Mouse (Mus musculus): ENCODE data around the gene Slc39a2.
"Not testable (repeated sequence)": the region's sequence is repeated elsewhere in the genome, so short reads cannot be mapped to it uniquely, and the experiment has no call there.

Gene Slc39a2

GRCm38 (mm10) chr14:51892191-51892939, at the start of gene Slc39a2:
Gene Slc39a2 (plus strand): TSS chr14:51892889.
- DNase-seq (ENCODE audit: low spot score in 2 of 2): no peak

- no peak for DNase-seq (ENCODE audit: low spot score in 2 of 2)
Observed at GRCm38 (mm10) chr14:51843882-51844281, 48.8 kb upstream of the Slc39a2 start.

DNA sequence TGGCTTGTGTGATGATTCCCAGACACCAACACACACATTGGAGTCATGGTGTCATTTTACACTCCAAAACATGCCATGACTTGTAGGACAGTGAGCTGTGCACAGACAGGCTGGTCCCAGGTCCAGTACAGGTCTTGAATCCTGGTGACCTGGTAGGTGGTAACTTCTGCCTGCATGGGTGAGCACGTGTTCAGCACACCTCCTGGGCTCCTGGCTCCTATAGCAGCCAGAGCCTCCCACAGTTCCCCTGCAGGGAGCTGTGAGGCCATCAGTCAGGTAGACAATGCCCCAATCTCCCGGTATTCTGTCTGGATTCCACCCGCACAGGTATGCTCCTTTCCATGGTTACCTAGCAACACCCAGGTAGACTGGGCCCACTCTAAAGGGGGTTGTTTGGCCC, 46.1 kb upstream of the Slc39a2 start:
- DNase-seq (ENCODE audit: low spot score in 2 of 2): no peak

DNA sequence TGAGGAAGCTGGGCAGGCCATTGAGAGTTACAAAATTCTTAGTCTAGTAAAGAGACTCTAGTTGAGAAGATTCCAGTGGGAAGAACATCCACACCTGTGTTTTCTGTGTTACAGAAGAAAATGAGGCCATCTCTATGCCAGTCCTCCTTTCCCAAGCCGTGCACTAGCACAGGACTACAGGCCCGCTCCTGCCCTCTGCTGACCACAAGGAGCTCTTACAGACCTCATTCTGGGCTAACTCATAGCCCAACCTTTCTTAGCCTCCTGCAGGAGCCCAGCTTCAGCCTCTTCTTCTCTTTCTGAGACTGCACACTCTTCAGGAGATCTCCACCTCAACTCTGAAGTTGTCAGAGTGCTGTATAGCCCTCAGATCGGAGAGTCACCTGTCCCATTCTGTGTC, 41.7 kb upstream of the Slc39a2 start:
- not testable (repeated sequence) for DNase-seq (ENCODE audit: low spot score in 2 of 2)

GRCm38 (mm10) chr14:51853399-51853798, 39.3 kb upstream of the Slc39a2 start, which contains the start of gene Ear6:
Gene Ear6 (plus strand): TSS chr14:51853699.
- DNase-seq (ENCODE audit: low spot score in 2 of 2): no peak

- DNase-seq (ENCODE audit: low spot score in 2 of 2): not testable (repeated sequence)
Observed at GRCm38 (mm10) chr14:51855280-51855679, 37.4 kb upstream of the Slc39a2 start.

DNA sequence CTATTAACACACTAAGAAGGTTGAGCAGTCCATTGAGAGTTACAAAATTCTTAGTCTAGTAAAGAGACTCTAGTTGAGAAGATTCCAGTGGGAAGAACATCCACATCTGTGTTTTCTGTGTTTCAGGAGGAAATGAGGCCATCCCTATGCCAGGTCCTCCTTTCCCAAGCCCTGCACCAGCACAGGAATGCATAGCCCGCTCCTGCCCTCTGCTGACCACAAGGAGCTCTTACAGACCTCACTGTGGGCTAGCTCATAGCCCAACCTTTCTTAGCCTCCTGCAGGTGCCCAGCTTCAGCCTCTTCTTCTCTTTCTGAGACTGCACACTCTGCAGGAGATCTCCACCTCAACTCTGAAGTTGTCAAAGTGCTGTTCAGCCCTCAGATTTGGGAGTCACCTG, 29.1 kb upstream of the Slc39a2 start:
- not testable (repeated sequence) for DNase-seq (ENCODE audit: low spot score in 2 of 2)

DNA sequence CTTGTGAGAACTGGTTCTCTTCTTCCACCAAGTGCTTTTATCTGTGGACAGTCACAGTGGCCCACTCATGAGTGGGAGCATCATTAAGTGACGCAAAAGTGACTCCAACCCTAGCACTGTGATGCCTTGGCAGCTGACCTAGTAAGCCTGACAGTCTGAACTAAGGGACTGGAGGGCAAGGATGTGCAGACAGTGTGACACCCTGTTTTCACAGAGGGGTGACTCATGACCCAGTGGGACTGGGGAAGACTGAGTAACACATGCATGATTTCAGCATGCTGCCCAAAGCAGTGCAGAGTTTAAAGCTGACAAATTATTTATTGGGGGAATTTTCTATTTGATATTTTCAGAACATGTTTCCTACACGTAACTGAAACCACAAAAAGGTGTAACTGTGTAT, 21.9 kb upstream of the Slc39a2 start:
- no peak for DNase-seq (ENCODE audit: low spot score in 2 of 2)

- DNase-seq (ENCODE audit: low spot score in 2 of 2): no peak
Observed at GRCm38 (mm10) chr14:51871741-51872140, 20.9 kb upstream of the Slc39a2 start.

- no peak for DNase-seq (ENCODE audit: low spot score in 2 of 2)
Observed at GRCm38 (mm10) chr14:51877517-51877916, 15.2 kb upstream of the Slc39a2 start.

DNA sequence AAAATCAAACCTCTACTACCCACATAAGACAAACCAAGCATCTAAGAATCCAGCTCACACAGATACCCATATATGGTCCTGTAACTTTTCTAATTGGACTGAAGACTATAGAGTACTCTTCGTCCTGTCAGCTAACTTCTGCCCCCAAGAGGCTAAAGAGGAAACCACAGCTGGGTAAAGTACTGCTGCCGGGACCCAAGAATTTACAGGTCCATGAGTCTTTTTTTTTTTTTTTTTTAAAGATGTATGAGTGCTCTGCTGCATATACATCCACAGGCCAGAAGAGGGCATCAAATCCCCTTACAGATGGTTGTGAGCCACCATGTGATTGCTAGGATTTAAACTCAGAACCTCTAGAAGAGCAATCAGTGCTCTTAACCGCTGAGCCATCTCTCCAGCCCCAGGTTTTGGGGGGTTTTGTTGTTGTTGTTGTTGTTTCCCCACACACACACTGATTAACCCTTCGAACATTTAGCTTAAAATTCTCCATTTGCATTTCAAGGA, 9.1 kb upstream of the Slc39a2 start:
- DNase-seq (ENCODE audit: low spot score in 2 of 2): peak in 1 of 2 experiments; percentile 66

DNA sequence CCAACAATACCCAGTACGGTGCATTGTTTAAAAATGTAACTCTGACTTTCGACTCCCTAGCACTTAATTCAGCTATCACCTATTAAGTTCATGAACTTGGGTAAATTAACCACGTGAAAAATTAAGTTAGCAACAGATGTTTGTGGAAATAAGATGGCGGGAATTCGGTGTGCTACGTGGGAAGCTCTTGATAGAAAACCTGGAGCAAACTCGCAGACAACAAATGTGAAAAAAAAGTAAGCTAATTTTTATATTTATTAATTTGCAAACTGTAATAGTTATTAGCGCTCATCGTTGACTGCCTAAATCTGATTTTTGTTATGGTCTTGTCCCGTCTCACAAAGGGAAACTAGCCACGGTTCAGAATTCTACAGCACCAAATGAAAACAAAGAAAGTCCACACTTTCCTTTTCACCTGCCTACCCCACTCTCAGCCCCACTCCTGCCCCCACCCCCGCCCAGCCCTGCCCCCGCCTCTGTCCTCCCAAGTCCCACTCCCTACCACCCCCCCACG, 8.6 kb upstream of the Slc39a2 start:
- DNase-seq (ENCODE audit: low spot score in 2 of 2): no peak

GRCm38 (mm10) chr14:51884598-51885331, 7.9 kb upstream of the Slc39a2 start, which contains the start of gene Mettl17:
Gene Mettl17 (plus strand): TSS chr14:51884842.
- peak; percentile 82 to 93 for DNase-seq (ENCODE audit: low spot score in 2 of 2)

GRCm38 (mm10) chr14:51886051-51886450, 6.6 kb upstream of the Slc39a2 start:
- no peak for DNase-seq (ENCODE audit: low spot score in 2 of 2)

GRCm38 (mm10) chr14:51889833-51890232, 2.9 kb upstream of the Slc39a2 start:
- no peak for DNase-seq (ENCODE audit: low spot score in 2 of 2)

DNA sequence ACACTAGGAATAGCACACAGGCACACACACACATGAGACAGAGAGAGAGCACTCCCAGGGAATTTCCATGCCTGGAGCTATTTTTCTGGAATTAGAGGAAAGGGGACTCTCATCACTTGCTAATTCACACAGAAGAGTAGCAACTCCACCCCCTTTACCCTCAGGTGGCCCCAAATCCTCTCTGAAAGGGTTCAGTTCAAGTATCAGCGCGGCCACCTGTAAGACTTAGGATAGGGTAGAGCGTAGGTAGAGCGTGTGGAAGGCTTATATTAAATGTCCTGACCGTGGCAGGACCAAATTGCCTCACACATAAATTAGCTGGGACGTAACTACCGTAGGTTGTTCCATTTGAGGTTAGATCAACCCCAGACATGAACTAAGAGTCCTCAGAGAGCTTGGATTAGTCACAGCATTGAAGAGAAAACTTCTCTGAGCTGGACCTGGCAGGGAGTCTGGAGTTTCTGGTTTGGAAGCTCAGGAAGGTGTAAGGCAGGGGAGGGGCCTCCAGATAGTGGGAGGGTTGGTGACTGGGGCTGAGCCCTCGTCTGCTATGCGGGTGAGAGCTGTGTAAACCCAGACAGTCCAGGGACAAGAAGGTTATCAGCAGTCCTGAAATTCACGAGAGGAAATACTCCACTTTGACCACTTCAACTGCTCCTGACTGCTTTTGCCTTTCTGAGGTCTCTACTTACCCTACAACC, 555 bp downstream of the Slc39a2 start:
- DNase-seq (ENCODE audit: low spot score in 2 of 2): peak in 1 of 2 experiments; percentile 36

DNA sequence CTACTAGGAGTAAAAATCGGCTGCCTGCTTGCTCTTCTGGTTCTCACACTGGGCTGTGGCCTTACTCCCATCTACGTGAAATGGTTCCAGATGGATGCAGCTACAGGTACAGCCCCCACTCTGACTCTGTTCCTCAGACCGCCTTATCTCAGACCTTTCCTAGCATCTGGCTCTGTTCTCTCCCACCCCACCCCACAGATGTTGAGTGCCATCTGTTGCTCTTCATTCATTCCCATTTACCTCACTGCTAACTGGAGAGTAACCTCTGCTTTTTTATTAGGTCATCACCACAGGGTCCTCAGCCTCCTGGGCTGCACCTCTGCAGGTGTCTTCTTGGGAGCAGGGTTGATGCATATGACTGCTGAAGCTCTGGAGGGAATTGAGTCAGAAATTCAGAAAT, 1.1 kb downstream of the Slc39a2 start:
- DNase-seq (ENCODE audit: low spot score in 2 of 2): no peak

DNA sequence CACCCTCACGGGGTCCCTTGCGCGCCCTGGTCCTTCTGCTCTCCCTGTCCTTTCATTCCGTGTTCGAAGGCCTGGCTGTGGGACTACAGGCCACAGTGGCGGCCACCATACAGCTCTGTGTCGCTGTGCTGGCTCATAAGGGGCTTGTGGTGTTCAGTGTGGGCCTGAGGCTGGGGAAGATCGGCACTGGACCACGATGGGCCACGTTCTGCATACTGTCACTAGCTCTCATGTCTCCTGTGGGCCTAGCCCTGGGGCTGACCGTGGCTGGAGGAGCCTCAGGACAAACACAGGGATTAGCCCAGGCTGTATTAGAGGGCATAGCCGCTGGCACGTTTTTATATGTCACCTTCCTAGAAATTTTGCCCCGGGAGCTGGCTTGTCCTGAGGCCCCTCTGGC, 2.4 kb downstream of the Slc39a2 start:
- DNase-seq (ENCODE audit: low spot score in 2 of 2): no peak

- DNase-seq (ENCODE audit: low spot score in 2 of 2): no peak
Observed at GRCm38 (mm10) chr14:51896019-51896418, 3.3 kb downstream of the Slc39a2 start.

GRCm38 (mm10) chr14:51896539-51897170, 4.0 kb downstream of the Slc39a2 start:
- DNase-seq (ENCODE audit: low spot score in 2 of 2): no peak

- no peak for DNase-seq (ENCODE audit: low spot score in 2 of 2)
Observed at GRCm38 (mm10) chr14:51899351-51899750, 6.7 kb downstream of the Slc39a2 start.

Data from urinary bladder, adult 18-20 months (tissue).